Mouse (Mus musculus): ENCODE data around the gene Rcn3. TPM values are rescaled to one million over a fixed set of nuclear protein-coding genes. Genes with fewer than 3 reads are reported as not detected.

Gene Rcn3
- polyA plus RNA-seq, 1 experiment from 2014 or later = 35.6 TPM

- no peaks in the 10 kb centered on the region for H3K9me3 ChIP-seq (replicated peaks)
- 0 out of 2 replicates have a peak, but pooled peaks cover 3% of the 10 kb centered on the region for H3K36me3 ChIP-seq
- H3K27ac ChIP-seq = no peak overlapping the region
- no peak overlapping the region for H3K4me3 ChIP-seq (replicated peaks)
- no peak overlapping the region for H3K4me2 ChIP-seq
- WGBS (ENCODE audit: insufficient replicate concordance) = 49% methylated on average over 4 of the region's 4 CpGs
- ATAC-seq (ENCODE audit: low read depth) (peak; percentile 23), DNase-seq (no peak)
- H3K4me1 ChIP-seq (replicated peaks) = peaks cover 40% of the 10 kb centered on the region
- H3K27me3 ChIP-seq = no peaks in the 10 kb centered on the region
- H3K9ac ChIP-seq = no peak overlapping the region
Measured at GRCm38 (mm10) chr7:45067190-45067999, 24.6 kb downstream of the Rcn3 start.

GRCm38 (mm10) chr7:45062239-45062835 lies 29.7 kb downstream of the Rcn3 start, which contains the start of the genes Nosip and Prrg2:
Nosip (plus strand) TSS chr7:45062429.
Prrg2 (minus strand) TSS chr7:45062677.
- DNase-seq (peak; percentile 93), ATAC-seq (ENCODE audit: low read depth) (peak; percentile 88)
- H3K27ac ChIP-seq = peak within 1 kb of the TSS; percentile 74
- H3K9me3 ChIP-seq (replicated peaks) = no peaks in the 10 kb centered on the region
- under 1% methylated on average over 31 of the region's 31 CpGs for WGBS (ENCODE audit: insufficient replicate concordance)
- H3K4me3 ChIP-seq (replicated peaks) = peak within 1 kb of the TSS; percentile 73
- H3K4me1 ChIP-seq (replicated peaks) = peaks cover 51% of the 10 kb centered on the region
- H3K4me2 ChIP-seq = peak within 1 kb of the TSS; percentile 78
- no peaks in the 10 kb centered on the region for H3K27me3 ChIP-seq
- no peaks in the 10 kb centered on the region for H3K36me3 ChIP-seq
- H3K9ac ChIP-seq = peak within 1 kb of the TSS; percentile 64

GRCm38 (mm10) chr7:45061532-45062075 lies 30.4 kb downstream of the Rcn3 start:
- peak; percentile 9; the same call in 1 of the 2 replicates for ATAC-seq (ENCODE audit: low read depth)
- DNase-seq = no peak

DNA sequence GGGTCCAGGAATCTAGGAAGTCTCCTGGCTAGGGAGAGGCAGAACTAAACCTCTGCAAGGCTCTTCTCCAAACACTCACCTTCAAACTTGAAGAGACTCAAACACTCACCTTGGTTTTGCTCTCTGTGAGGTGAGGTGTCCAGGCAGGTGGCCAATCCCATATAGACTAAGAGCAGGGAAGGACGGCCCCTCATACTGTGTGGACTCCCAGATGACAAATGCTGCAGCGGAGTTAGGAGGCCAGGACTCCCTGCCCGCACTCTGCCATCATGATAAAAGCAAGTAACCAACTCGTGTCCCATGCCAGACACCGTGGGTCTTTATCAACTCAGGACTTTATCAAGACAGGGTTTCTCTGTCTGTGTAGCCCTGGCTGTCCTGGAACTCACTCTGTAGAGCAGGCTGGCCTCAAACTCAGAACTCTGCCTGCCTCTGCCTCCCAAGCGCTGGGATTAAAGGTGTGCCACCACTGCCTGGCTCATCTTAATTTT lies 31.3 kb downstream of the Rcn3 start:
- peak overlapping the region; percentile 64; the same call in 1 of the 2 replicates for H3K9ac ChIP-seq

More at GRCm38 (mm10) chr7:45061532-45062075, 30.4 kb downstream of the Rcn3 start:
- peak overlapping the region; percentile 74 for H3K27ac ChIP-seq
- H3K4me3 ChIP-seq (replicated peaks) = peak overlapping the region; percentile 73
- H3K4me2 ChIP-seq = peak overlapping the region; percentile 78
- 29% methylated on average over 11 of the region's 11 CpGs for WGBS (ENCODE audit: insufficient replicate concordance)
- H3K9me3 ChIP-seq (replicated peaks) = no peaks in the 10 kb centered on the region
- no peaks in the 10 kb centered on the region for H3K36me3 ChIP-seq
- H3K4me1 ChIP-seq (replicated peaks) = peaks cover 49% of the 10 kb centered on the region
- no peaks in the 10 kb centered on the region for H3K27me3 ChIP-seq
- peak overlapping the region; percentile 64 for H3K9ac ChIP-seq

GRCm38 (mm10) chr7:45058607-45059571 lies 33.1 kb downstream of the Rcn3 start:
- no peak for DNase-seq
- no peaks in the 10 kb centered on the region for H3K9me3 ChIP-seq (replicated peaks)
- H3K4me3 ChIP-seq (replicated peaks) = no peak overlapping the region
- ATAC-seq (ENCODE audit: low read depth) = no peak
- no peaks in the 10 kb centered on the region for H3K36me3 ChIP-seq
- 71% methylated on average over 10 of the region's 10 CpGs for WGBS (ENCODE audit: insufficient replicate concordance)
- no peak overlapping the region for H3K9ac ChIP-seq
- H3K27me3 ChIP-seq = no peaks in the 10 kb centered on the region
- H3K4me1 ChIP-seq (replicated peaks) = peaks cover 40% of the 10 kb centered on the region
- H3K4me2 ChIP-seq = no peak overlapping the region
- H3K27ac ChIP-seq = no peak overlapping the region

More for the DNA sequence above, 31.3 kb downstream of the Rcn3 start:
- H3K27ac ChIP-seq = peak overlapping the region; percentile 74
- no peaks in the 10 kb centered on the region for H3K27me3 ChIP-seq
- peak overlapping the region; percentile 78; the same call in 1 of the 2 replicates for H3K4me2 ChIP-seq
- WGBS (ENCODE audit: insufficient replicate concordance) = 45% methylated on average over 6 of the region's 6 CpGs
- ATAC-seq (ENCODE audit: low read depth) (no peak), DNase-seq (no peak)
- no peaks in the 10 kb centered on the region for H3K36me3 ChIP-seq
- no peaks in the 10 kb centered on the region for H3K9me3 ChIP-seq (replicated peaks)
- H3K4me1 ChIP-seq (replicated peaks) = peaks cover 49% of the 10 kb centered on the region
- H3K4me3 ChIP-seq (replicated peaks) = 0 out of 2 replicates have a peak overlapping the region, but pooled peaks have one; percentile 73

- Histone ChIP-seq H3K36me3 (no peaks in the 10 kb centered on the region), H3K4me2 (no peak overlapping the region), H3K27me3 (no peaks in the 10 kb centered on the region), H3K27ac (no peak overlapping the region), H3K9me3 (replicated peaks) (no peaks in the 10 kb centered on the region), H3K9ac (no peak overlapping the region), H3K4me1 (replicated peaks) (peaks cover 44% of the 10 kb centered on the region), H3K4me3 (replicated peaks) (no peak overlapping the region)
- DNase-seq (no peak), ATAC-seq (ENCODE audit: low read depth) (no peak)
Measured at GRCm38 (mm10) chr7:45056972-45057348, 35.1 kb downstream of the Rcn3 start.

DNA sequence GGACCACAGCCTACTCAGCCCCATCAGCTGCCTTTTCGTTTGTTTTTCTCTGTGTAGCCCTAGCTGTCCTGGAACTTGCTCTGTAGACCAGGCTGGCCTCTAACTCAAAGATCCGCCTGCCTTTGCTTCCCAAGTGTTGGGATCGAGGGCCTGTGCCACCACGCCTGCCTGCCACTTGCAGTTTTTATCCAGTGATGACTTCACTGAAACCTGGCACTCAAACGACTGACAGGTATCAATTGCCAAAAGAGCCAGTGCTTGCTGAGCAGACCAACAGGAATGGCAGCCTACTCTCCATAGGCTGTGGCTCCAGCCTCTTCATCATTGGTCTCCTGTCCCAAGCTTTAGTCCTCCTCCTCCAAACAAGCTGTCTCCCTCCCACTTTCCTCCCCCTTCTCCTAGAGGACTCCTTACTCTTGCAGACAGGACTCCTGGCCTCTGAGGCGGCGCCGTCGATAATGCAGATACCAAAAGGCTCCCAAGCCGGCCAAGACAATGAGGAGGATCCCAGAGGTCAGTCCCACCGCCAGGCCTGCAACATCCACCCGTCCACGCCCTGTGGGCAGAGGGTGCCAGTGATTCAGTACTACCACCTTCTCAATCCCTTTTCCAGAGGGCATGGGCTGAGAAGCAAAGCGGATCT lies 35.6 kb downstream of the Rcn3 start:
- no peaks in the 10 kb centered on the region for H3K27me3 ChIP-seq

GRCm38 (mm10) chr7:45053931-45054510 lies 38.0 kb downstream of the Rcn3 start:
- peaks cover 39% of the 10 kb centered on the region for H3K4me1 ChIP-seq (replicated peaks)
- WGBS (ENCODE audit: insufficient replicate concordance) = under 1% methylated on average over 33 of the region's 33 CpGs
- H3K9me3 ChIP-seq (replicated peaks) = no peaks in the 10 kb centered on the region
- ATAC-seq (ENCODE audit: low read depth) (peak; percentile 92), DNase-seq (peak; percentile 96)
- peak overlapping the region; percentile 77 for H3K4me3 ChIP-seq (replicated peaks)
- peak overlapping the region; percentile 95 for H3K27ac ChIP-seq
- H3K4me2 ChIP-seq = peak overlapping the region; percentile 99
- peak overlapping the region; percentile 87 for H3K9ac ChIP-seq
- H3K27me3 ChIP-seq = no peaks in the 10 kb centered on the region
- peaks cover 13% of the 10 kb centered on the region for H3K36me3 ChIP-seq

More for the DNA sequence above, 35.6 kb downstream of the Rcn3 start:
- no peak overlapping the region for H3K4me3 ChIP-seq (replicated peaks)
- H3K9ac ChIP-seq = no peak overlapping the region
- H3K4me1 ChIP-seq (replicated peaks) = peaks cover 44% of the 10 kb centered on the region
- no peak for ATAC-seq (ENCODE audit: low read depth)
- no peaks in the 10 kb centered on the region for H3K36me3 ChIP-seq
- 71% methylated on average over 14 of the region's 14 CpGs for WGBS (ENCODE audit: insufficient replicate concordance)
- no peak for DNase-seq
- no peak overlapping the region; the same call in 1 of the 2 replicates for H3K27ac ChIP-seq
- no peak overlapping the region for H3K4me2 ChIP-seq
- no peaks in the 10 kb centered on the region for H3K9me3 ChIP-seq (replicated peaks)

GRCm38 (mm10) chr7:45053117-45053930 lies 38.7 kb downstream of the Rcn3 start:
- ATAC-seq (ENCODE audit: low read depth) = peak; percentile 41
- Histone ChIP-seq H3K4me3 (replicated peaks) (peak overlapping the region; percentile 77), H3K27ac (peak overlapping the region; percentile 95), H3K27me3 (no peaks in the 10 kb centered on the region), H3K9ac (peak overlapping the region; percentile 87), H3K4me1 (replicated peaks) (peaks cover 39% of the 10 kb centered on the region), H3K9me3 (replicated peaks) (no peaks in the 10 kb centered on the region), H3K36me3 (peaks cover 20% of the 10 kb centered on the region), H3K4me2 (peak overlapping the region; percentile 99)
- DNase-seq = peak; percentile 62
- WGBS (ENCODE audit: insufficient replicate concordance) = under 1% methylated on average over 25 of the region's 59 CpGs
